Mouse (Mus musculus): ENCODE data around the gene E130116L18Rik.

The E130116L18Rik gene

GRCm38 (mm10) chr5:25179936-25180488, 42.9 kb downstream of the E130116L18Rik start:
- 95% methylated on average over 3 of the region's 3 CpGs for WGBS

GRCm38 (mm10) chr5:25179284-25179683, 43.7 kb downstream of the E130116L18Rik start:
- WGBS = 97% methylated on average over 4 of the region's 4 CpGs

- WGBS = 97% methylated on average over 4 of the region's 4 CpGs
These were observed 44.4 kb downstream of the E130116L18Rik start for GRCm38 (mm10) chr5:25178543-25178942.

- 75% methylated on average over 5 of the region's 5 CpGs for WGBS
These were observed 45.0 kb downstream of the E130116L18Rik start for GRCm38 (mm10) chr5:25177937-25178336.
